Mouse (Mus musculus): ENCODE measurements around the gene Trmt10b.

Trmt10b gene

GRCm38 (mm10) chr4:45296662-45297564 lies at the start of gene Trmt10b:
TSS of gene Trmt10b (plus strand) at chr4:45297127.
- DNase-seq (ENCODE audit: low spot score), result peak; percentile 60

GRCm38 (mm10) chr4:45251265-45251664 lies 45.7 kb upstream of the Trmt10b start:
- no peak for DNase-seq (ENCODE audit: low spot score)

- no peak for DNase-seq (ENCODE audit: low spot score)
Measured at GRCm38 (mm10) chr4:45252861-45253262, 44.1 kb upstream of the Trmt10b start.

DNA sequence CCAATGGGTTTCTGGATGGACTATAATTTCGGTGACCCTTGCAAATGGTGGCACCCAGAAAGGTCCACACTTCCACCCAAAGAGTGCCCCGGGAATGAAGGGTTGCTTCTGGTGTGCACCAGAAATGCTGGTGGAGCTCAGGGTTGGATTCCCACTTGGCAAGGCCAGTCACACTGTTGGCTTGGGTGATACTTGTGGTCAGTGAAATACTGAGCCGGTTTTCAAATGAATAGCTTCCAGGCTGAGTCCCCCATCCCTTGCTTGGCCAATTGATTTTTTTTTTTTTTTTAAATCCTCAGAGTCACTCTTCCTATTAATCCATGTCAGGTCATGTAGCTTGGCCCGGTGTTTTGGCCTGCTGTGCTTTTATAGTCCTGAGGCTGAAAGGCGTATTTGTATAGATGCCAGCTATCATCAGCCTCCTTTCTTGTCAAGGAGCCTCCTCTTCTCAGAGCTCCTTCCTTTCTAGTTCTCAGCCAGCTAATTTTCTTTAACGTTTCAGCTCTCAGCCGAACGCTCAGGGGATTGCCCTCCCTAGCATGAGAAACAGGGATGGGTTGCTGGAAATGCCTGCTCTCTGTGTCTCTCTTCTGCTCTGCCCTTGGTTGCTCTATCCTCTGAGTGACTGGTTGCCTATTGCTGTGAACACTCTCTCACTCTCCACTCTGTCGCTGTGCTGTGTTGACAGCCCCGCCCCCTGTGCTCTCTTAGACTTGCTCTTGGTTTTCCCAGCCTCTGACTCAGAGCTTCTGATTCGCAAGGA lies 42.9 kb upstream of the Trmt10b start:
- no peak for DNase-seq (ENCODE audit: low spot score)

DNA sequence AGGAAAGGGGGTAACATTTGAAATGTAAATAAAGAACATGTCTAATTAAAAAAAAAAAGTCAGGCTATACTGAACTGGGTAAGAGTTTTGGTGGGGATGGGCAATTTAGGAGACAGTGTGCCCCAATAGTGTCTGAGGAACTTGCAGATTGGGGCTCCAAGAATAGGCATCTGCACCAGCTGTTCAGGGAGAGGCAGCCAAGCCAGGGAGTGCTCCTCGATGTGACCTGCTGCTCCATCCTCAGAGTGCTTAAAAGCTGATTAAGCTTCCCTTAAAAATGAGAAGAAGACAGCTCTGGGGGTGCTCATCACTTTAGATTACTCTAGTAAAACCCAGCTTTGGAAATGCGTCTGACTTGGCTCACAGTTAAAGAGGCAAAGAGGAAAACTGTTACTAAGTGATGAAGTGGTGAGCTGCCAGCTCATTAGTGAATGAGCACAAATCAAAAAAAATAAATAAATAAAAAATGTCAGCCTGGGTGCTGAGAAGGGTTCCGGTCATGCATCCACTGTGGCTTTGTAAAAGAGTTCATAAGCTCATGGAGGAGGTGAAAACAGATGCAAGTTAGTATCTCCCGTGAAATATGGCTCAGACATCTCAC lies 37.6 kb upstream of the Trmt10b start:
- DNase-seq (ENCODE audit: low spot score), result no peak

GRCm38 (mm10) chr4:45261551-45261950 lies 35.4 kb upstream of the Trmt10b start:
- DNase-seq (ENCODE audit: low spot score), result no peak

DNA sequence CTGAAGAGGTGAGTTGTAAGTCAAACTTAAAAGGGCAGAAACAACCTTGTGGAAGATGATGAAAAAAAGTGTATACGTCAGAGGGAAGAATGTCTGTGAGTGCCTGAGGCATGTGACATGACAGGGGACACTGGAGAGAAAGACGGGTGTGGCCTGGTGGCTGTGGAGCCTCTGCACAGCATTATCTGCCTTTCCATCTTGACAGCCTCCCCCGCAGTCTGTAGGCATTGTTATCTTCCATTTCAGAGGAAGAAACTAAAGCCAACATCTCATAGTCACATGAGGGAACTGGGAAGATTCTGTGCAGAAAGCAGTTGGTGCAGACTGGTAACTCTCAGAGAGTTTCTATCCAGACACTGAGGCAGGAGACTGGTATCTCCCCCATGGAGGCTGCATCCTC lies 29.0 kb upstream of the Trmt10b start:
- no peak for DNase-seq (ENCODE audit: low spot score)

- no peak for DNase-seq (ENCODE audit: low spot score)
Measured at GRCm38 (mm10) chr4:45271041-45271452, 25.9 kb upstream of the Trmt10b start.

DNA sequence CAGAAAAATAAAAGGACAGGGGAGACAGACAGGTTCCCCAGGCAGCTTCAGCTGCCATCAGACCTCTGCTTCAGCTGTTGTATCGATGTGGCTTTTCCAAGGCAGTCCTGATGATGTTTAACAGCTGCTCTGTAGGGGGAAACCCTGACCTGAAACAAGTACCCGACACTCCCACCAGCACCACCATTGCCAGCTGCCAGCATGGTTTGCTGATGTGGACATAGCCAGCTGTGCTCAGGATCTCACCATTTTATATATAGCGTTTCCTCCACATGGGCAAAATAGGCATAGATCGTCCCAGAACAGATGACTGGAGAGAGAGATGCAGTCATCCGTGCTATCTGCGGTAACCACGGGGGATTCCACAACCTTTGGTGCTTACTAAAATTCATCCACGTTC lies 21.2 kb upstream of the Trmt10b start:
- DNase-seq (ENCODE audit: low spot score), result no peak

- no peak for DNase-seq (ENCODE audit: low spot score)
Measured at GRCm38 (mm10) chr4:45279292-45279691, 17.6 kb upstream of the Trmt10b start.

- peak; percentile 7 for DNase-seq (ENCODE audit: low spot score)
Measured at GRCm38 (mm10) chr4:45279981-45280548, 16.9 kb upstream of the Trmt10b start.

DNA sequence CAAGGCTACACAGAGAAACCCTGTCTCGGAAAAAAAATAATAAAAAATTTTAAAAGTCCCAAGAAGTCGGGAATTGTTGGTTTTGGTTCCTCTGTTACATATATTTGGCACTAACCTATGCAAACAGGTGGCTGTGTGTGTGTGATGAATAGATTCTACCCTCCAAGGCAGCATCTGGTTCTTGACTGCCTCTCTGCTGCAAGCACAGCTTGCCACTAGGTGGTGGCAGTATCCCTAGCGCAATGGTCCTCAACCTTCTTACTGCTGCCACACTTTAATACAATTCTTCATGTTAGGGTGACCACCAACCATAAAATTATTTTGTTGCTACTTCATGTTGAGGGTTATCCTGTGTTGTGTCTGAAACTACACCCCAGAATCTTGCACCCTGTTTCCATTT lies 10.6 kb upstream of the Trmt10b start:
- DNase-seq (ENCODE audit: low spot score), result no peak

GRCm38 (mm10) chr4:45287906-45288305 lies 9.0 kb upstream of the Trmt10b start:
- no peak for DNase-seq (ENCODE audit: low spot score)

GRCm38 (mm10) chr4:45305536-45305935 lies 8.6 kb downstream of the Trmt10b start:
- no peak for DNase-seq (ENCODE audit: low spot score)

DNA sequence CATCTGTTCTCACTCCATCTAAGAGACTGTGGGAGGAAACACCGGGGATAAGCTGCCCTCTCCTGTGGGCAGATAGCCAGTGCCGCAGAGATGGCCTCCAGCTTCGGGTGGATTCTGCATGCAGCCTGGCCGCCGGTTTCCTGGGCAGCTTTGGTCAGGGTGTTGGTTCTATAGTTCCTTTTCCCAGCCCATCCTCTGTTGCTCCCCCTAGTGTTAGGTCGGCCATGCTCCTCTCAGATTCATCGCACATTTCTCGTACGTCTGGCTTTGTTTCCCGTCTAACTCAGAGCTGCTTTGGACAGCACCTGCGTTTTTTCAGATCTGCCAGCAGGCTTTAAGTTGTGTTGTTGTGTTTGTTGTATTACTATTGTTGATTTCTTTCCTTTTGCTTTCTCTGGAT lies 11.1 kb downstream of the Trmt10b start:
- DNase-seq (ENCODE audit: low spot score), result no peak

DNA sequence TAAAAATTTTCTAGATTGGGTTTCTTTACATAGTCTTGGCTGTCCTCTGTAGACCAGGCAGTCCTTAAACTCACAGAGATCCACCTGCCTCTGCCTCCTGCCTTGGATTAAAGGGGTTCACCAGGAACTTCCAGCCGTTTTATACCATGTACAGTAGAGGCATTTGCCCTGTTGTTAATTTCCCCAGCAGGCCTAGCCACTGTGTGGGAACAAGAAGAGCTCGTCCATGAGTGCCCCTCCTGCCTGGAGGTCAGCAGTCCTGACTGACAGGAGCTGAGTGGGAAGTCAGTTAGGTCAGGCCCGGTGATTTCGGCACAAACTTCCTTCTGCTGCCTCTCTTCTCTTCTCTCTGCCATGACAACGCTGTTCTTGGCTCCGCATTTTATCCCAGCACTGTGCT lies 11.7 kb downstream of the Trmt10b start:
- DNase-seq (ENCODE audit: low spot score), result no peak

- DNase-seq (ENCODE audit: low spot score), result no peak
Measured at GRCm38 (mm10) chr4:45311056-45311455, 14.1 kb downstream of the Trmt10b start.

GRCm38 (mm10) chr4:45320159-45320816 lies 23.4 kb downstream of the Trmt10b start:
- DNase-seq (ENCODE audit: low spot score), result peak; percentile 65

DNA sequence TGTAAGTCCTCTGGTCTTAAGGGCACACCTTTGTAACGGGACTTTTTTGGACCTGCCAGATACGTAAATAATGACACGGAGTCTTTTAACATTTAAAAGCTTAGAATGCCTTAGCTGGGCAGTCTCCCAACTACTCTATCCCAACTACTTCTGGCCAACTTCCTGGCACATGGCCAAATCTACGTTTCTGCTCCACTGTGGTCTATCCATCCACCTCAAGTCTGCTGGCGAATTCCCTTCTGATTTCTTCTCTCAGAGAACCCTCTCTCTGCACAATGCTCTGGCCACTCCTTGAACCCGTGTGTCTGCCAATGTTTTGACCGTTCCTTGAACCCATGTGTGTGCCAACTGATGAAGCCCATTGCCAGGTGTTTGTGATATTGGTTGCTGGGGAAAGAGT lies 34.2 kb downstream of the Trmt10b start:
- no peak for DNase-seq (ENCODE audit: low spot score)

GRCm38 (mm10) chr4:45332466-45332865 lies 35.5 kb downstream of the Trmt10b start:
- no peak for DNase-seq (ENCODE audit: low spot score)

- DNase-seq (ENCODE audit: low spot score), result no peak
Measured at GRCm38 (mm10) chr4:45341226-45341625, 44.3 kb downstream of the Trmt10b start.

All from spleen, adult 12 weeks (tissue).